Mouse (Mus musculus) spleen, adult 2 months (tissue): ENCODE measurements at regions not wholly inside any gene's neighbourhood (a gene's known extent, or its start where the extent isn't known, plus 50 kb on each side); places are given as distances from the start of the nearest gene placed in this dataset.

Experiments
- DNase-seq, 2 experiments: peaks; one replicate each; pipeline versions ENCODE4 v3.0.0 to v3.0.0-alpha.2; 2012 to 2021; ENCODE audit warnings: low spot score in 2 of 2, low read depth in 1 of 2
- H3K27ac ChIP-seq: fragments of 200-500 bp; 2 replicates; pipeline ENCODE4 v1.5.1; 2012; ENCODE audit warnings: low read length, inconsistent platforms; ENCODE audit not compliant: insufficient read depth
- H3K27me3 ChIP-seq: fragments of 200-500 bp; 2 replicates; pipeline ENCODE4 v1.6.1; 2012; ENCODE audit warnings: mild to moderate bottlenecking, moderate library complexity, low read length, inconsistent platforms; ENCODE audit not compliant: control insufficient read depth, insufficient read depth
- H3K36me3 ChIP-seq: fragments of 200-500 bp; 2 replicates; pipeline ENCODE4 v1.6.1; 2012; ENCODE audit warnings: mild to moderate bottlenecking, low read length, inconsistent platforms; ENCODE audit not compliant: control insufficient read depth, insufficient read depth
- H3K4me1 ChIP-seq: fragments of 200-500 bp; 2 replicates; pipeline ENCODE4 v1.6.1; 2011; ENCODE audit warnings: inconsistent platforms; ENCODE audit not compliant: control insufficient read depth, insufficient read depth, insufficient read length
- H3K4me3 ChIP-seq: fragments of 200-500 bp; 2 replicates; pipeline ENCODE4 v1.5.1; 2011; ENCODE audit warnings: mild to moderate bottlenecking, inconsistent platforms; ENCODE audit not compliant: insufficient read depth, insufficient read length; ENCODE audit errors: extremely low read depth
- CTCF ChIP-seq: fragments of 200-500 bp; IDR thresholded peaks from 2 replicates; pipeline ENCODE4 v1.5.1; 2011; ENCODE audit warnings: mild to moderate bottlenecking, inconsistent platforms; ENCODE audit not compliant: insufficient read depth, insufficient read length, insufficient replicate concordance; ENCODE audit errors: extremely low read depth
- POLR2A ChIP-seq: fragments of 200-500 bp; IDR thresholded peaks from 2 replicates; pipeline ENCODE4 v1.6.1; 2011; ENCODE audit warnings: low read depth, low read length, inconsistent platforms
- WGBS: fragments of 180-500 bp; shearing (Covaris S2); methylation state at CpG from one replicate; pipeline ENCODE4 v1.1.7; 2018; 5-methylcytosine and 5-hydroxymethylcytosine counted together

DNA sequence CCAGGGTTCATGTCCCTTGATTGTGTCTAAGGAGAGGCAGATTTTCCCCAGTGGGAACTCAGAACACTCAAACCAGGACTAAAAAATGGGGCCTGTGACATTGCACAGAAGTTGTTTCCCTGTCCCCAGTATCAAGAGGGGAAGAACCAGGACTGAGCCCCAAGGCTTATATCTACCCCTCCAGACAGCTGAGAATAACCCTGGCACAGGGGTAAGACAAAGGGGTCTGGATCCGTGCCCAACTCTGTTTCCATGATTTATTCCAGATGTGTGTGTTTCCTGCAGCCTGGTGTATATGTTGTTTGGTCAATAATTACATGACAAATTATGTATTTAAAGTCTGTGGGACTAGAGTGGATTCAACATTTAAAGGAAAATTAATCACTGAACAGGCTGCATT is 456.3 kb upstream of the Mctp2 start:
- Histone ChIP-seq H3K27ac (no peak overlapping the region), H3K36me3 (no peaks in the 10 kb centered on the region), H3K4me1 (no peaks in the 10 kb centered on the region), H3K4me3 (no peak overlapping the region), H3K27me3 (no peaks in the 10 kb centered on the region)
- DNase-seq = no peak
- TF ChIP-seq CTCF (no peak), POLR2A (no peak)
- WGBS = 65% methylated on average over 1 of the region's 1 CpGs

DNA sequence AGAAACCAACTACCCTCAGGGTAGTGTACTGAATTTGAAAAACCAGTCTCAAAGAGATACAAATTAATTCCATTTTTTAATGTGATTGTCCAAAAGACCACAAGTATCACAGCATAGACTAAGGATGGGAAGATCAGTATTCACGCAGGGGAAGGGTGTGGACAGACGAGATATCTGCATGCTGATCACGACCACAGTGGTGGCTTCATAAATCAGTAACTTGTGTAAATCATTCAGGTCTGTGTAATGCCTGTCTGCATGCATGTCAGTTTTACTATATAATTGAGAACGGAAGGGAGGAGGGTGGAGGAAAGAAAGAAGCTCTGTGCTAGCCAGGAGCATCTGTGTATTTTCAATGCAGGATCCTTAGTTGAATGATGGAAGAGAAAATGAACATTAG is 462.3 kb upstream of the Mctp2 start:
- no peaks in the 10 kb centered on the region for H3K4me1 ChIP-seq
- no peaks in the 10 kb centered on the region for H3K27me3 ChIP-seq
- DNase-seq = no peak
- no peak overlapping the region for H3K27ac ChIP-seq
- H3K36me3 ChIP-seq = no peaks in the 10 kb centered on the region
- WGBS = 77% methylated on average over 4 of the region's 4 CpGs
- H3K4me3 ChIP-seq = no peak overlapping the region
- TF ChIP-seq CTCF (no peak), POLR2A (no peak)

DNA sequence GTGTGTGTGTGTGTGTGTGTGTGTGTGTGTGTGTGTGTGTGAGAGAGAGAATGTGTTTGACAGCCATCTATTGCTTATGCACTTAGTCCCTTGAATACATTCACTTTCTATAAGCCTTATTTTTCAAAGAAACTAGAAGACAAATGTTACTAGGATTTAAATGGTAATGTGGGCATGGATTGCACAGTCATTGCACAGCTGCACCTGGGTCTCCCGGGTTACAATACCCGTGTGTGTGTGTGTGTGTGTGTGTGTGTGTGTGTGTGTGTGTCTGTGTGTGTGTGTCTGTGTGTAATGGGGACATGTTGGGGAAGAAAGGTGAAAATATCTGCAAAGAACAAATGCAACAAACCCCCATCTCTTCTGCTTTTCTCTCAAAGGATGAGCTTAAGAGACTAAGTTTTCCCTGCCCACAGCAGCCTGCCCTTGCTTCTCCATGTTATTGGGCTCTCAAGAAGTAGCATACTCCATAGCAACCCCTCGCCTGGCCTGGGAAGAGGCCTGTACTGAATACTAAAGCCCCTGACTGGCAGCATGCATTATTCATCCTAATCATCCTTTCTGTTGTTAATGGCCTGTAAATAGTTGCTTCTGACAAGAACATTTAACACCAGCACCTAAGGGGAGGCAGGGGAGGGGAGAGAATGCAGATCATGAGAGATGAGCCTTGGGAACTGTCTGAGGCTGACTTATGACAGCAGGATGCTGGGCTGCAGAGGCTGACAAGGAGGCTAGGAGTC is 467.8 kb upstream of the Mctp2 start:
- Histone ChIP-seq H3K27ac (no peak overlapping the region), H3K36me3 (no peaks in the 10 kb centered on the region), H3K27me3 (no peaks in the 10 kb centered on the region), H3K4me1 (no peaks in the 10 kb centered on the region), H3K4me3 (no peak overlapping the region)
- no peak for DNase-seq
- no peak for TF ChIP-seq POLR2A
- no peak for TF ChIP-seq CTCF
- 70% methylated on average over 3 of the region's 3 CpGs for WGBS

DNA sequence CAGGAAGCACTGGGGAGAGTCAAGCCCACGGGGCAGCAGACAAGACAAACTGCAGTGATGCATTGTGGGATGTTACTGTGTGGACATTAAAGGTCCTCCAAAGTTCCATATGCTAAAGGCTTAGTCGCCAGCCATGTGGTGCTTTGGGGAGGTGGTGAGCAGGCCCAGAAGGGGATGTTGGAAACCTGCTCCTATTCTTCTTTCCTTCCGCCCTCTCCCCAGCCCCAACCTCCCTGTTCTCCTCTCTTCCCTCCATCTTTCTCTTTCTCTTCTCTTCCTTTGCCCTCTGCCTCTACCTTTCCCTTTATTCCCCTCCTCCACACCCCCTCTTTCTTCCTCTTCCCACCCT is 468.3 kb upstream of the Mctp2 start:
- H3K4me1 ChIP-seq = no peaks in the 10 kb centered on the region
- H3K4me3 ChIP-seq = no peak overlapping the region
- H3K36me3 ChIP-seq = no peaks in the 10 kb centered on the region
- TF ChIP-seq POLR2A (no peak), CTCF (no peak)
- H3K27ac ChIP-seq = no peak overlapping the region
- DNase-seq = no peak
- no peaks in the 10 kb centered on the region for H3K27me3 ChIP-seq
- 52% methylated on average over 3 of the region's 3 CpGs for WGBS

GRCm38 (mm10) chr7:72787306-72787705 is 480.9 kb upstream of the Mctp2 start:
- no peak for DNase-seq
- Histone ChIP-seq H3K36me3 (no peaks in the 10 kb centered on the region), H3K27ac (no peak overlapping the region), H3K4me3 (no peak overlapping the region), H3K4me1 (no peaks in the 10 kb centered on the region), H3K27me3 (no peaks in the 10 kb centered on the region)
- TF ChIP-seq POLR2A (no peak), CTCF (no peak)
- WGBS = 80% methylated on average over 1 of the region's 1 CpGs

DNA sequence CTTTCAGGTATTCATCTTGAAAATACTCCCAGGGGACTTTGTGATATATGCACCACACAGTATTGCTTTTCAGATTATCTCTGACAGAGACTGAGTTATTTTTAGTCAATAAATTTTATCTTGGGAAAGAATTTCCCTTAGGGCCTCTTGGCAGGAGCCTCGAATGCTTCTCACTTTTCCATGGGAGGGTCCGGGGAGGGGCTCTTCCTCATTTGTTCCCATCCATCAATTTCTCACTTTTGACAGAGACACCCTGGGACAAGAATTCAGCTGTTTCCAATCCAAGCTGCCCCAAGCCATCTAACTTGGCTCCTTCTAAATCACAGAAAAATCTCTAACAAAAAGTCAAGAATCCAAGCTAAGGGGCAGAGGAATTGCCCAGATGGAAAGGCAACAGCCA is 481.9 kb upstream of the Mctp2 start:
- H3K36me3 ChIP-seq = no peaks in the 10 kb centered on the region
- no peak for TF ChIP-seq CTCF
- no peak for TF ChIP-seq POLR2A
- H3K27me3 ChIP-seq = no peaks in the 10 kb centered on the region
- no peak overlapping the region for H3K4me3 ChIP-seq
- 59% methylated on average over 2 of the region's 2 CpGs for WGBS
- H3K4me1 ChIP-seq = no peaks in the 10 kb centered on the region
- no peak for DNase-seq
- no peak overlapping the region for H3K27ac ChIP-seq

DNA sequence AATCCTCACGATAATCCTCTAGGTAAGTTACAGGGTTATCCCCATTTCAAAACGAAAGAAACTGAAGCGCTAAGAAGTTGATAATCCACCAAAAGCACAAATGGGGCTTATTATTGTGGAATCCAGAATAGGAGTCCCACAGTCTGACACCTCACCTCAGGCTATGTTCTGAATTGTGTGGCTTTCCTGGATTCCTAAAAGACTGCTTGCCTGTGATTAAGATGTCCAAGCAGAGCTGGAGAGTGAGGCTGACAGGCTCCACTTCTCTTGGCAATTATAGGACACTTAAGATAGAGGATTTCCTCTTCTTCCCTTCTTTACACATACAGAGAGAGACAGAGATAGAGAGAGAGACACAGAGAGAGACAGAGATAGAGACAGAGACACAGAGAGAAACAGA is 515.7 kb upstream of the Mctp2 start:
- TF ChIP-seq POLR2A = no peak
- TF ChIP-seq CTCF = no peak
- H3K4me1 ChIP-seq = no peaks in the 10 kb centered on the region
- no peaks in the 10 kb centered on the region for H3K36me3 ChIP-seq
- H3K4me3 ChIP-seq = no peak overlapping the region
- no peak overlapping the region for H3K27ac ChIP-seq
- H3K27me3 ChIP-seq = no peaks in the 10 kb centered on the region
- WGBS = 90% methylated on average over 3 of the region's 3 CpGs
- no peak for DNase-seq
